Mouse (Mus musculus): ENCODE measurements around the gene Alox8.
A peak's percentile ranks its signal among the peaks of the same experiment; 100 is the strongest.

Gene Alox8

DNA sequence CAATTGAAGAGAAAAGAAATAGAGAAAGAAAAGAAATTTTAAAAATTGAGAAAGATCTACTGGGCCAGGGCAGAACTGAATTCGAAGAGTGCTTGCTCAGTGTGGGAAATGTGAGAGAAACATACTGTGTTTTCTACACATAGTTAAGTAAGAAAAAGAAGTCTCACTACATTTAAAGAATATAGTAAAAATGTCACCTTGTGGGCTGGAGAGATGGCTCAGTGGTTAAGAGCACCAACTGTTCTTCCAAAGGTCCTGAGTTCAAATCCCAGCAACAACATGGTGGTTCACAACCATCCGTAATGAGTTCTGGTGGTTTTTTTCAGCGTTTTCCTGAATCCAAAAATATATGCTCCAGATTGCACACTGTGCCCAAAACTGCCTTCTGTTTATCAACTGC, 19.1 kb downstream of the Alox8 start:
- DNase-seq, result no peak

DNA sequence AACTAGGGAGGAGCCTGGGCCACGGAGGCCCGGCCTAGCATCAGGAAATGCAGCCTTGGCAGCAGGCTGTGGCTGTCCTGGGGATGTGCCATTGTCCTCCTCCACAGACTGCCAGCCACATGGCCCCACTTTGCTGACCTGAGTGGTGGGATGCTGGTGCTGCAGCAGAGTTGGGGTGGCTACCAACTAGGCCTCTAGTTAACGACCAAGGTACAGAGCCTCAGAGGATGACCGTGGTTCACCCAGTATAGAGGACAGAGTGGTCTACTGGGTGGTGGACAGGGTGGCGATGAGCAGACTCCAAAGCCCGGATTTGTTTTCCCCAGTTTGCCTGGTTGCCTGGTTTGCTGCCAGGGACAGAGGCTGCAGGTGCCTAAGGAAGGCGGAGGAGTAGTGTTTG, 22.9 kb downstream of the Alox8 start:
- no peak for DNase-seq

DNA sequence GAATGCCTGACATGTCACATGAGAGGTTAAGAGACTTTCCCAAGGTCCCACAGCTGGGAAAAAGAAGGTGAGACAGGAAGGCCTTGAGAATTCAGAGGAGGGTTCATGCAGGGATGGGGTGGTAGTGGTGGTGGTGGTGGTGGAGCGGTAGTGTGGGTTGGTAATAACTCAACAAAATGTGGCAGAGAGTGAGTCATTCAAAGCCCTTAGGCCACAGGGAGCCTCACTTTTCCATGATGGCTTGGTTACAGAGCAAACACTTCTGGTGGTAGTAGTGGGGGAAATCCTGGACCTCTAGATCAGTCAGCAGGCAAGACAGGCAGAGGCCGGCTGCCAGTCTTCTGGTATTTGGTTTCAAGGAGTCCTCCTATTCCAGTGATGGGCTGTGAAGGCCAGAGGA, 25.0 kb downstream of the Alox8 start:
- no peak for DNase-seq

DNA sequence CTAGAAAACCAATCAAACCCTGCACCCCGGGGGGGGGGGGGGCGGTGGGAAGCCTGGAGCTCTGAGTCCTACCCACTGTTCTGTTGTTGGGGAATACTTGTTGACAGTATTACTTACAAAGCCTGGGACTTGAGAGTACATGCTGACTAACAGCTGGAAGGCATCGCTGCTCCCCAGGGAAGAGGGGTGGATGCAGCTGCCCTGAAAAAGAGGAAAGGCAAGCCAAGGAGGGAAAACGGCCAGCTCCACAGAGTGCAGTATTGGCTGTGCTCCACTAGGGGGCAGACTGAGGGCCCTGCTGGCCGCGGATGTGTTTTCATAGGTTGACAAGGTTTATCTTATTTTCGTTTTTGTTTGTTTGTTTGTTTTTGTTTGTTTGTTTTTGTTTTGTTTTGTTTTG, 26.0 kb downstream of the Alox8 start:
- no peak for DNase-seq

DNA sequence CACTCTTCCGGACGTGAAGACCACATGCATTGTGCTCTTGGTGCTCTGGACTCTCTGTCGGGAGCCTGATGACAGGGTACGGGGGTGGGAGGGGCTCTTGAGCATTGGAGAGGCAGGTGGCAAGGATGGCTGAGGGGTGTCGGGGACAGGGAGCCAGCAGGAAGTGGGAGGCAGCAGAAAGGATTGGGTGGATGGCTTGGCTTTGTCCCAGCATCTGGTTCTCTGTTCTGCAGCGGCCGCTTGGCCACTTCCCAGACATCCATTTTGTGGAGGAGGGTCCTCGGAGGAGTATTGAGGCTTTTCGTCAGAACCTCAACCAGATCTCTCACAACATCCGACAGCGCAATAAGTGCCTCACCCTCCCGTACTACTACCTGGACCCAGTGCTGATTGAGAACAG, 28.3 kb downstream of the Alox8 start:
- peak; percentile 58 for DNase-seq

DNA sequence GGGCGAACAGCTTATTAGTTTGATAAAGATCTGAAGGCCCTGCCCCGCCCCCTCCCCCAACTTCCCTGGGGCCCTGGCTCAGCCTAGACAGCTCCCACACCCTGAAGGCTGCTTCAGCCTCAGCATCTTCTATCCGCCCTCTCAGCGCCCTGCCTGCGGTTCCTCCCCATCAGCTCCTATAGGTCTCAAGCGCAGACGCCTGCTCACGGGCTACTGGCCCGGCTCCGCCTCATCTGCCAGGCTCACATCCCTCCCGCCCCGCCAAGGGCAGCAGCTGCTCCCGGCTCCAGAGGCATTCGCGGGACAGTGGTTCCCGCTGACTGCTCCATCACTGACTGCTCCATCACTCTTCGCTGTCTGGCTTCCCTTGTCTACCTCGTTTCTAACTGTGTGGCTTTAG, 40.8 kb downstream of the Alox8 start, which contains the start of gene Alox12b:
Gene Alox12b, plus strand, starts transcription at position 190 of the 400 bp plus-strand sequence.
- DNase-seq, result no peak

DNA sequence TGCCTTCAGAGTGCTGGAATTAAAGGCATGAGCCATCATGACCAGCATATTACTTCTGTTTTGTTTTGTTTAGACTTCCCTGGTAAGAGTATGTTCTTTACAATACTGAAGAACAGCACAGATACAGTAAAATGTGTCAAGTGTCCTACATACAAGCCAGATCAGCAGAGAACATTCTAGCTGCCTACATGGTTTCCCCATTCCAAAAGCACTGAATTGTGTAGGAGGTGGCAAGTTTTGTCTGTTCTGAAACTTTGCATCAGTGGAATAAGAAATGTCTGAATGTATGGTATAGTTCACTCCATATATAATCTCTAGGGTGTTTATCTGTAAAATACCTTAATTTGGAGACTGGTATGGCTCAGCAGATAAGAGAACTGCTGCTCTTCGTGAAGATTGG, 42.3 kb downstream of the Alox8 start:
- DNase-seq, result no peak

DNA sequence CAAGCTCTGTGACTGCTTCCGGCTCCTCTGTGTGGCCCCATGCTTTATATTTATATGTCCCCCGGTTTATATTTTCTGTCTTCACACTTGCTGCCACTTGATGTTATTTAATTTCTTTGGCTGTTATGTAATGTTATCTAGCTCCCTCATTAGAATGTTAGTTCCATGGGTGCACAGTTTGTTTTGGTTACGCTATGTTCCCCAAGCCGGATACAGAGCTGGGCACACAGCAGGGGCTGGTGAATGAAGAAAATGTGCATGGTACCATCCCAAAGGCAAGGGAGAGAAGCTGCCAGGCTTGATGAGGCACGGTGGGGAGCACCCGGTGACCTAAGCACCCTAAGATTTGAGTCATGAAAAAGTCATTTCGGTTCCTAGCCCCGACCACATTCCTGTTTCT, 43.8 kb downstream of the Alox8 start:
- no peak for DNase-seq

DNA sequence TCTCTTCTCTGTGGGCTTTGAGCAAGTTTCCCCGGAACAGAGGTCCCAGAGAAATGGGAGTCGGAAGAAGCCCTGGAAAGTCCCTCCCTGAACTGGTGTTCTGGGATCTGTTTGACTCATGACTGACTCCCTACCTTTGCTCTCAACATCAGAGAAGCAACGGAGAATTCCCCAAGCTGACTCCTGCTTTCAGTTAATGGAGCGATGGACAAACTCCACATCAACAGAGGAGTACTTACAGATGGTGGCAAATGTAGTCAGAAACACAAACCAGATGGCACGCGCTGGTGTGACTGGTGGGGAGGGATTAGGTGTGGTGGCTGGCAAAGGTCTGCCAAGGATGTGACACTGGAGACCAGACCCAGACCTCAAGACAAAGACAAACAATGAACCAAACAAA, 46.6 kb downstream of the Alox8 start:
- no peak for DNase-seq

DNA sequence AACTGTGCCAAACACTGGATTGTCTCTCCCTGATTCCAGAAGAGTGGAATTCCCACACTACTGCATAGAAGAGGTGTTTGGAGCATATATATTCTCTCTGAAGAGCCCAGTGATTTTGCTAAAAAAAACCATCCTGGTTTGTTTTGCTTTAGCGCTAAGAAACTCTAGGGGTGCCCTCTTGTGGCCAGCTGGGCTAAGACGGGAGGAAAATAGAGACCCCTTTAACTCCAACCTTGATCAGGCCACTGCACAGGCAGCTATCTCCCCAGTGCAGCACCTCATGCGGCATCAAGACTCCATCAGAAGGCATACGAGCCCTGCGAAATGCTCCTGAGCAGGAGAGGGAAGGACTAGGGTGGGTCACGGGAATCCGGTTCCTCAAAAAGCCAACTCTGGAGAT, 47.2 kb downstream of the Alox8 start:
- peak; percentile 52 for DNase-seq

DNA sequence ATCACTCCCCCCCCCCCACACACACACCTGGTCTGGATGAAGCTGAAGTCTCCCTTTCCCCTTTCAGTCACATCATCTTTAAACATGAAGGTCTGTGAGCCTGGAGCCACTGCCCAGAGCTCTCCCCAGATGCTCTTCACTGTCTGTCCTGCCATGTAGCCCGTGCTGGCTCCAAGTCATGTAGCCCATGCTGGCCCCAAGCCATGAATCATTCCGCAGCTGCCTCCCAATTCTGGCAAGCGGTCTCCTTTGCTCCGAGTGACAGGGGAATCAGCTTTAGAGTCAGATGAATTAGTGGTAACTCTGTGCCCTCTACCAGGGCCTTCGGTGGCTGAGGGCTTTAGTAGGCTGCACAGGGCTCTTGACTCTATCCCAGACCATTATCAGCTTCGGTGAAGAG, 47.9 kb downstream of the Alox8 start:
- no peak for DNase-seq

DNA sequence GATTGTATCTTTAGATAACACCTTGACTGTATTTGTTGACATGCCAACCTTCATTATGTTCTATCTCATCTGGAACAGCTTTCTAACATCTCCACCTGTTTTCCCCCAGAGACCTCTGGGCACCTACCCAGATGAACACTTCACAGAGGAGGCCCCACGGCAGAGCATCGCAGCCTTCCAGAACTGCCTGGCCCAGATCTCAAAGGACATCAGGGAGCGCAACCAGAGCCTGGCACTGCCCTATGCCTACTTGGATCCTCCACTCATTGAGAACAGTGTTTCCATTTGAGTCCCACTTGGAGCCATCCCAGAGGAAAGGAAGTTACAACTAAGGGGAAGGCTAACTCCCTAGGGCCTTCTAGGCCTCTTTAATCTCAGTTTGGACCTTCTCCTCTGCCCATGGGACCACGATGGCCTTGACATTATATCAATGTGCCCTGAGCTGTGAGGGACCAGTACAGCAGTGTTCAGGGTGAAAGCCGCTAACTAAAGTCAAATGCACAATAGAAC, 49.1 kb downstream of the Alox8 start:
- no peak for DNase-seq

DNA sequence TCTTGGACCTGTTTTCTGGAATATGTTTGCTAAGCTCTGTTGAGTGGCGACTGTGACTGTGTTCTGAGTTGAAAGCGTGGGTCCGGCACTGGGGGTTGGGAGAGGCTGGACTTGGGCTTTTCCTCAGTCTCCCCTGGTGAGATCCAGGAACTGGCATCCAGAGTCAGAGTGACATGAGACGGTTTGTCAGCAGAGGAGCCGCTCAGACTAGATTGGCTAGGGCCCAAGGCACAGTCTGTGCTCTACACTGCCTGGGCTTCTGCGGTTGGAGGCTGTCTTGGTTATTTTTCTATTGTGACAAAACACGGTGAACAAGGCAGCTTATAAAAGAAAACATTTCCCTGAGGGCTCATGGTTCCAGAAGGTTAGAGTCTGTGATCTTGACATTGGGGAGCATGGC, 50.1 kb downstream of the Alox8 start:
- no peak for DNase-seq

DNA sequence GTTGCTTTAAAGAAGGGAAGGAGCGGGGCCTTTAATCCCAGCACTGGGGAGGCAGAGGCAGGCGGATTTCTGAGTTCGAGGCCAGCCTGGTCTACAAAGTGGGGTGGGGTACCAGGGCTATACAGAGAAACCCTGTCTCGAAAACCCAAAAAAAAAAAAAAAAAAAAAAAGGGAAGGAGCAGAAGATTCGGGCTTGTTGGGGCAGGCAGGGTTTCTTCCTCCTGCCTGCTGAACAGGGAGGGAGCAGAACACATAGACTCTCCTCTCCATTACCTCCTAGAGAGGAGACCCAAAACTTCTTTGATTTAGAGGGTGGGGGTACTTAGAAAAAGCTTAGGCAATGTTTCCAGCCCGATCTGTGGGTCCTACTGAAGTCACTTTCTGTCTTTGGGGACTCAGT, 62.3 kb downstream of the Alox8 start:
- no peak for DNase-seq

DNA sequence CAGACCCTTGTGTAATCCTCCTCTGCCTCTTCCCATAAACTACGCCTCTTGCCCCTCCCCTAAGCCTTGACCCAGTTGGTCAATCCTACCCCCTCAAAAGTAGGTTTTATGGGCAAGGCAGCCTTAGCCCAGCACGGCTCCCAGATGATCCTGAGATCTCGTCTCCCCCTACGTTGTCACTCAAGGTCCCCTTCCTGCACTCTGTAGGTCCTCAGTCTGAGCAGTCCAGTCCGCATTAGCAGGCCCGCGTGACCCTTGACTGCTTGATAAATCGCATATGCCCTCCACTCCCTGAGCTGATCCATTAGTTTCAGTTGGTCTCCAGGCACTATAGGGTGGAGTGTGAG, 63.0 kb downstream of the Alox8 start:
- no peak for DNase-seq

All from right cerebral cortex, postnatal 25 days (tissue).